Mouse (Mus musculus): ENCODE data around the gene Gm3285. TPM values are rescaled to one million over a fixed set of nuclear protein-coding genes. Genes with fewer than 3 reads are reported as not detected.

The Gm3285 gene
- total RNA-seq, 2 experiments from 2014 or later: not detected

GRCm38 (mm10) chr10:77895562-77895961 is 33.8 kb downstream of the Gm3285 start:
- DNase-seq: no peak

DNA sequence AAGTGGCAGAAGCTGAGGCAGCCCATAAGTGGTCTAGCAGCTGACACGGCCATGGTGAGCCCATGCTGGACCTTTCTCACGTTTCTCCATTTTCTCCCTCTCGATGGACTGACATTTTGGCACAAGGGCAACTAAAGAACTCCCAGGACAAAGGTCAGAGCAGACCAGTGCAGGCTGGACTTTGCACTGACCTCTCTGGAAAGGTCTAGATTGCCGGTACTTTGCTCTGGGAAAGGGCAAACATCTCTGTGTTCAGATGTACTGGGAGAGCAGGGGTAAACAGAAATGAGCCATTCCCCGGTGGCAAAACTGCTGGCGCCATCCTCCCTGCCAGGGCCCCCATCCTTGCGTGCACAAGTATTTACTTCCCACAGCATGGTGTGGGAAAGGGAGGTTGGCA is 38.4 kb downstream of the Gm3285 start:
- intact Hi-C loops (cut with DNase I): no loop called here

More at GRCm38 (mm10) chr10:77895562-77895961, 33.8 kb downstream of the Gm3285 start:
- intact Hi-C loops (cut with DNase I): no loop called here

GRCm38 (mm10) chr10:77900903-77901818 is 39.4 kb downstream of the Gm3285 start:
- intact Hi-C loops (cut with DNase I): no loop called here
- DNase-seq: no peak

More for the DNA sequence above, 38.4 kb downstream of the Gm3285 start:
- no peak for DNase-seq

- intact Hi-C loops (cut with DNase I): no loop called here
- no peak for DNase-seq
Observed at GRCm38 (mm10) chr10:77901871-77902210, 40.1 kb downstream of the Gm3285 start.

- intact Hi-C loops (cut with DNase I): no loop called here
- DNase-seq: peak in 1 of 2 experiments; percentile 27
Observed at GRCm38 (mm10) chr10:77902211-77902893, 40.6 kb downstream of the Gm3285 start, which contains the start of gene Lrrc3. Gene Lrrc3, minus strand, starts transcription at chr10:77902536.

- intact Hi-C loops (cut with DNase I): no loop called here
- DNase-seq: no peak
Observed at GRCm38 (mm10) chr10:77902894-77903715, 41.3 kb downstream of the Gm3285 start.

Other genes starting within 250 kb of the Gm3285 start
- 10 to 100 TPM; 80.7 to 86.5 TPM for gene Ube2g2, start 239.7 kb upstream of the Gm3285 start, total RNA-seq (2021)
- not detected for gene Tspear, start 175.4 kb upstream of the Gm3285 start, total RNA-seq (2021)
- gene Gm19402, start 171.2 kb upstream of the Gm3285 start, total RNA-seq (2021): not detected
- not detected for gene Gm9508, start 164.7 kb upstream of the Gm3285 start, total RNA-seq (2021)
- gene Gm10272, start 155.3 kb upstream of the Gm3285 start, total RNA-seq (2021): not detected
- gene Gm10024, start 150.5 kb upstream of the Gm3285 start, total RNA-seq (2021): not detected
- gene Gm10142, start 146.2 kb upstream of the Gm3285 start, total RNA-seq (2021): not detected
- not detected for gene Krtap12-1, start 141.4 kb upstream of the Gm3285 start, total RNA-seq (2021)
- gene Gm10100, start 135.5 kb upstream of the Gm3285 start, total RNA-seq (2021): not detected
- not detected for gene Gm18596, start 119.3 kb upstream of the Gm3285 start, total RNA-seq (2021)
- gene Gm9736, start 110.6 kb upstream of the Gm3285 start, total RNA-seq (2021): not detected
- not detected for gene Gm3233, start 102.3 kb upstream of the Gm3285 start, total RNA-seq (2021)
- not detected for gene Gm3238, start 90.7 kb upstream of the Gm3285 start, total RNA-seq (2021)
- not detected for gene Gm7138, start 85.0 kb upstream of the Gm3285 start, total RNA-seq (2021)
- gene Gm3250, start 79.4 kb upstream of the Gm3285 start, total RNA-seq (2021): not detected
- gene Gm7137, start 73.8 kb upstream of the Gm3285 start, total RNA-seq (2021): not detected
- not detected for gene Gm9639, start 66.9 kb upstream of the Gm3285 start, total RNA-seq (2021)
- not detected for gene Gm19668, start 62.8 kb upstream of the Gm3285 start, total RNA-seq (2021)
- not detected for gene Gm9507, start 50.1 kb upstream of the Gm3285 start, total RNA-seq (2021)
- gene Gm2696, start 47.3 kb upstream of the Gm3285 start, total RNA-seq (2021): not detected
- not detected for gene Krtap10-4, start 34.9 kb upstream of the Gm3285 start, total RNA-seq (2021)
- gene Krtap10-10, start 26.0 kb upstream of the Gm3285 start, total RNA-seq (2021): not detected
- not detected for gene Gm36176, start 15.2 kb upstream of the Gm3285 start, total RNA-seq (2021)
- gene Gm10318, start 9.1 kb upstream of the Gm3285 start, total RNA-seq (2021): not detected
- under 1 TPM; 0.08 to 0.17 TPM for gene Lrrc3, start 40.6 kb downstream of the Gm3285 start, total RNA-seq (2021)
- under 1 TPM; 0.10 to 0.89 TPM for gene Trpm2, start 108.6 kb downstream of the Gm3285 start, total RNA-seq (2021)
- gene 1810043G02Rik, start 116.5 kb downstream of the Gm3285 start, total RNA-seq (2021): 1 to 10 TPM; 3.1 to 4.5 TPM
- gene Pfkl, start 148.1 kb downstream of the Gm3285 start, total RNA-seq (2021): 1 to 10 TPM; 6.0 to 8.6 TPM
- not detected for gene Dnmt3l, start 180.0 kb downstream of the Gm3285 start, total RNA-seq (2021)
- not detected for gene Aire, start 181.6 kb downstream of the Gm3285 start, total RNA-seq (2021)
- 1 to 10 TPM; 1.2 to 1.6 TPM for gene Icosl, start 207.3 kb downstream of the Gm3285 start, total RNA-seq (2021)